Mouse (Mus musculus): Measurements from ENCODE around the gene Npc1l1.
A peak's percentile ranks its signal among the peaks of the same experiment; 100 is the strongest.

The Npc1l1 gene

DNA sequence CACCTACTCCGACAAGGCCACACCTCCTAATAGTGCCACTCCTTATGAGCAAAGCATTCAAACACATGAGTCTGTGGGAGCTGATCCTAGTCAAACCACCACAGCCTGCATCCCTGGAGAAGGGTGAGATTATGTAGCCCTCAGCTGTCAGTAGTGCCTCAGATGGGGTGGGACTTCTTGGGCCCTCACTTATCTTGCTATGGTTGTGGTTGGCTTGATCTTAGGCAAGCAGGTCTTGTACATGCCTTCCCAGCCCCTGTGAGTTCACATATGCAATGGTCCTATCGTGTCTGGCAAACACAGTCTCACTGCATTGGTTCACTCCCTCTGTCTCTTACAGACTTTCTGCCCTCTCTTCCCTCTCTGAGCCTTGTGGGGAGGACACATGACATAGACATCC lies 22.9 kb downstream of the Npc1l1 start:
- DNase-seq (ENCODE audit: low read depth), result no peak

DNA sequence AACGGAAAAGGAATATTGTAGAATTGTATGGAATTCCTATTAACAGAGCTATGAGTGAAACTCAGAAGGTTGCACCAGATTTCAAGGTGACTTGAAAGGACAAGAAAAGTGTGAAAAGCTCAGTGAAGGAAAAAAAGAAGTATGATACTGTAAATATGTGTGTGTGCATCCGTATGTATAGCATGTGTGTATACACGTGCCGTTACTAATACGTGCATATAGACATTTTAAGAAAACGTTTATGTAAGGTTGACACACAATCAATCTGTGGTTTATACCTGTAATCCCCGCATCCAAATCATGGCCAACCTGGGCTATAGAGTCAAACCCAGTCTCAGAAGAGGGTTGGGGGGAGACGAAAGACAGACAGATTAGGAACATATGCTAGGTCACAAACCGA lies 29.4 kb downstream of the Npc1l1 start:
- DNase-seq (ENCODE audit: low read depth), result no peak

DNA sequence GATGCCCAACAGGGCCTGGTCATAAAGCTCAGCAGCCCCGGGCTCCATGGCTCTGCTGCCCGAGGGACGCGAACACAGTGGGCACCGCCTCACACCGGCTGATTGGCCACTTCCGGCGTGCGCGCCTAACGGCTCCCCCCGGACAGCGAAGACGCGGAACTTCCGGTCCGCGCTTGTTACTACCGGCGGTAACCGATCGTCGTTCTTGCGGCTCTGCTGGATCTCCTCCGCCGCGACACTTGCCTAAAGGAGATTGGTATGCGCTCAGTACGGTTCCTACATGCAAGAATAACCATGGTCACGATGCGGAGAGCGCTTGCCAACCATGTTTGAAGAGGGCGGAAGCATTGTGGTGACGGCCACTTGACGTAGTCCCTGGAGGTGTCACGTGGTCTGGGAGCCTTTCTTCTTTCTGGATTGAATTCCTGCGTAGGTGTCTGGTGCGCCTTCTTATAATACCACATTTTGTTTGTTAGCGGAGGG lies 29.8 kb downstream of the Npc1l1 start, which contains the start of gene Nudcd3:
Gene Nudcd3 (minus strand): TSS at position 329 of the 483 bp plus-strand sequence.
- peak; percentile 93 for DNase-seq (ENCODE audit: low read depth)

DNA sequence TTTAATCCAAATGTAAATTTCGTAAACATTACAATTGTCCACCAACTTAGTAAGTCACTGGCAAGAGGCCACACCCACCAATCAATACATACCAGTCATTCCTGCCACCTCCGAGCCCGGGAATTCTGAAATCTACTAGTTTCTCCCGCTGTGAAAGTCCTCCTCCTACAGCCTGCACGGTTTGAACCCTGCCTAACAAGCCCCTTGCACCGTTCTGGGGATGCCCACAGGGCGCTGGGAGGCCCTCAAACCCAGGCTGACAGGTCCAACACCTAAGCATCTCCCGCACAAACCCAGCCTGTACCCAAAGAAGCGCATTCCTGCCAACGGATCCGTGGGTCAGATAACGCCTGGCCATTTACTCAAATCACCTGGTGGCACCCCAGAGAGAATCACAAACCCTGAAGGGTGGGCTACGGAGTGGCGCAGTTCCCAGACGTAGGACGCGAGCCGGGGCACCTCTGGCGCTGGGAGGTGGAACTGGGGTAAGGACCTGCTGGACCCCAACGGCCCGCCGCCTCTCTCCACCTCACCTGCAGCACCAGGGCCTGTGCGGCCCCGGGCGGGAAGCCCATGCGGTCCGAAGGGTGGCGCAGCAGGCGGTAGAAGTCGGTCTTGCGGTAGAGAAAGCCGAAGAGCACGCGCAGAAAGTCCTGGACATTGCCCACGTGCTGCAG lies 30.4 kb downstream of the Npc1l1 start, which contains the start of gene A730071L15Rik:
Gene A730071L15Rik (plus strand): TSS at position 620 of the 677 bp plus-strand sequence.
- peak; percentile 66 for DNase-seq (ENCODE audit: low read depth)

DNA sequence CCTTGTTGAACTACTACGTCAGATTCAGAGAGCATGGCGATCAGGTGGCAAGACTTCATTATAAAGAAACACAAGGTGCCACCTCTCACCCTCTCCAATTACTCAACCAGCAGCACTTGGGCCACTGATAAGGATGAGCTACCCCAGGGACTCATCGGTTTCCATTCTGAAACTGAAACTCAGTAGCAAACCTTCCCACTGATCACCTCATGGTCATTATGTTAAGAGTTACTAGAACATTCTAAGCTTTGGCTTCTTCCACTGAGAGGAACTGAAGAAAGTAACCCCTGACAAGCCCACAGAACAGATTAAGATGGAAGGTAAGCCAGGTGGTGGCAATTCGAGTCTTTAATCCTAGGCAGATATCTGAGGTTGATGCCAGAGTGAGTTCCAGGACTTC lies 31.5 kb downstream of the Npc1l1 start:
- DNase-seq (ENCODE audit: low read depth), result no peak

DNA sequence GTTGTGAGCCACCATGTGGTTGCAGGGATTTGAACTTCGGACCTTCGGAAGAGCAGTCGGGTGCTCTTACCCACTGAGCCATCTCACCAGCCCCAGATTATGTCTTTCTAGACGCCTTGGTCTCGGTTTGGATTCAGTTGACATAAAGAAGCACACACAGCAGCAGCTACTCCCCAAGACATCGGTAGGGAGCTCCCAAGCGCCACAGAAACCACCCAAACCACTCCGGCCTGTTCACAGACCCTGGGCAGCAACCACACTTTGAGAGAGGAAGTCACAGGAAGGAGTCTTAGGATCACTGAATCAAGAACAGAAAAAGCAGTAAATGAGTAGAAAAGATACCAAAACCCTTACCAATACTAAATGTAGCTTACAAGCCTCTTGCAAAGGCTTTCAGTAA lies 33.2 kb downstream of the Npc1l1 start:
- no peak for DNase-seq (ENCODE audit: low read depth)

DNA sequence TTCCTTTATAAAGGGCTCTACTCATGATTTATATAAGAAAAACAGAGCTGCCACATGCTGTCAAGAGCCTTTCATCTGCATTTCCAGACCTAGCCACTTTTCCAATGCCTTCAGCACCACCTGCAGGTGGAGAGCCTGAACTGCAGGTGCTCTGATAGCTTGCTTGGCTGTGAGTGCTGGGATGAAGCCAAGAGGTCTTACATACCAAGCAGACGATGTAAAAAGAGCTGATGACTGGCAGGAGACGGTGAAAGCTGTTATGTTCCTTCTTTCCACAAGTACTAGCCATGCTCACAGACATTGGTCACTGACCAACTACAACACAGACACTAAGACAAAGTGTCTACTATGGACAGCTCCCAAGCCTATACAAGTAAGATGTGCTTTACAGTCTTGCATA lies 42.1 kb downstream of the Npc1l1 start:
- peak; percentile 99 for DNase-seq (ENCODE audit: low read depth)

DNA sequence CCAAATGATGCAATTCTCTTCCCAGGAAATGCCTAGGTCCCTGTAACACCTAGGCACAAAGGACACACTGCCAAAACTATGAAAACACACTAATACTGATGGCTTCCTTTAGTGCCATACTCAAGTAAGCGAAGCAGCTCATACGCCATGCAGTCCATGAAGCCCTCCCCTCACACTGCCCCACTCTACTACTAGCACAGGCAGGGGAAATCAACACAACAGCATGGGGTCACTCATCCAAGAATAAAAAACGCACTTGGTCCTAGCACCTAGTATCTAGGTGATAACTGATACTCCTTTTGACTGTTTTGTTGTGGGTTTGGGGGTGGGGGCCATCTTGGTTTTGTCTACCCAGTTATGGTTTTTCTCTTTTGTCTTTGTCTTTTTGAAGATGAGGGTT lies 42.5 kb downstream of the Npc1l1 start:
- DNase-seq (ENCODE audit: low read depth), result no peak

DNA sequence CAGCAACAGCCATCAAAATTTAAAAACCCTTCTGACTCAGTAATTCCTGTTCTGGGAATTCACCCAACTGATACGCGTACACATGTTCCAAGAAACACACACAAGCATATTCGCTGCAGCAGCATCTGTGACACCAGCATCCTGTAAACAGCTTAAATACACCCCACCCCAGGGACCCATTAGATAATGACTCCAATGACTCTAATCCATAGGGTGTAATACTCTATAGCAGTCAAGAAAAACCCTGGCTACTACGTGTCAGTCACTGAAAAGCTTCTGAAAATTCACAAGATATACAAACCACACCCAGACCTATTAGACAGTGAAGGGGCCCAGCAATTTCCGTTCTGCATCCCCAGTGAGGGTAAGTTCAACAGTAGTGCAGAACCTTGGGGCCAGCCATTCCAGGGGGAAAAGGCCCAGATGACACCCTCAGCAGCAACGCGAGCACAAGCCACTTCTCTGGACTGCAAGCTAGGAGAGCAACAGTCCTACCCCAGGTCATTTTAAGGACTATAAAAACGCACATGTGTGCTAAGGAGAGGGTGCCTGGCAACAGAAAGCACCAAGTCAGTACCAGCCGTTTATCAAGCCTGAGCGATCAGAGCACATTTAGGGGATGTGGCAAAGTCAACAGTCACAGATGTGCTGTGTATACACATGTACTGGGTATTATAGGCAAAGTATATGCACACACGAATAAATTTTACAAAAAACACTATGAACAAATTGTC lies 45.6 kb downstream of the Npc1l1 start:
- DNase-seq (ENCODE audit: low read depth), result peak; percentile 64

DNA sequence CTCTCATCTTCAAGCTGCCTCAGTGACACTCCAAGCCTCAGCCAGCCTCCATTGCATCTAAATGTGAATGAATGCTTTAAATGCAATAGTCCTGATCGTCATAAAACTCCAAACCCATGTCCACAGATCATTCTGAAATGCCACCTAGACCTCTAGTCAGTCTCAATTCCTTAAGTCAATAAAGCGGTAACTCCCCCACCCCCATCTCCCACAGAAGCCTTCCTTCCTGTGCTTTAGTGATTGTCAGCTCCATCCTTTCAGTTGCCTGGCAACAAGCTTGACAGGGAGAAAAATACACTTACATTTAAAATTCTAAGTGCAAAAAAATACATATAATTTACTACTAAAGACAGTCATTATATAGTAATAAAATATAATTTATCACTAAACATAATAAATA lies 46.7 kb downstream of the Npc1l1 start:
- DNase-seq (ENCODE audit: low read depth), result no peak

DNA sequence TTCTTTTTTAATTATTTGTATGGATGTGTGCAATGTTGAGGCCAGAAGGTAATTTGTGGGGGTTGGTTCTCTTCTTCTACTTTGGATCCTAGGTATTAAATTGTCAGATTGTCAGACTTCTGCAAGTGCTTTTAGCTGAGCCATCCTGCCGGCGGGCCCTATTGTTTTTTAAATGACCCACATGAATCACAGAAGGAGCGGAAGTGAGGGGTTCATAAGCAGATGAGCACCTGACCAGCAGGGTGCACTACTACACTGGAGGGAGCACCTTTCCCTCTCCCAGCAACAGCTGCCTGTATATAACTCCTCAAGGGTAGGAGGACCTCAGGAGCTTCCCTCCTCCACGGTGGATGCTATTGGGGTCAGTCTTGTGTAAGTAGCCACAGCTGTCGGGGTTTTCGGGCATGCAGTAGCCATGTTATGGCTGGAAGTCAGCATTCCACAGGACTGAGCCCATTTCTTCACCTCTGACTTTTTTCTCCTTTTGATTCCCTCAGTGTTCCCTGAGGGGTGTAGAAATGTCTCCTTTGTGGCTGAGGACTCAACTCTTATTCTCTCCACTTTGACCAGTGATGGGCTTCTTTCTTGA lies 49.0 kb downstream of the Npc1l1 start:
- DNase-seq (ENCODE audit: low read depth), result peak; percentile 61

DNA sequence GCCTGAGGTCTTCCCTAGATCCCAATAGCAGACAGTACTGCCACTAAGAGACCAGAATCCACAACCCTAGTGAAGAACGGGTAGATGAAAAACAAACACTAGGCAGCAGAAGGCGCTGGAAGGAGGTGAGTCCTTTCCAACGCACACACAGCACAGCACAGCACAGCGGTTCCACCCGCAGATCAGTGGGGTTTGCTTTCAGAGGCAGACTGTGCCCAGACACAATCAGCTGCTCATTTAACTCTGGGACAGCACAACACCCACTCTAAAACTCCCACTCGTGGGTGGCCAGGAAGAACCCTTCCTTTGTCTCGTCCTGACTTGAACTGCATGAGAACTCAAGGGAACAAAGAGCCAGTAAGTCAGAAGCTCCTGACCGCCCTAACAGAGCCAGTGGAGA lies 50.7 kb downstream of the Npc1l1 start:
- no peak for DNase-seq (ENCODE audit: low read depth)

DNA sequence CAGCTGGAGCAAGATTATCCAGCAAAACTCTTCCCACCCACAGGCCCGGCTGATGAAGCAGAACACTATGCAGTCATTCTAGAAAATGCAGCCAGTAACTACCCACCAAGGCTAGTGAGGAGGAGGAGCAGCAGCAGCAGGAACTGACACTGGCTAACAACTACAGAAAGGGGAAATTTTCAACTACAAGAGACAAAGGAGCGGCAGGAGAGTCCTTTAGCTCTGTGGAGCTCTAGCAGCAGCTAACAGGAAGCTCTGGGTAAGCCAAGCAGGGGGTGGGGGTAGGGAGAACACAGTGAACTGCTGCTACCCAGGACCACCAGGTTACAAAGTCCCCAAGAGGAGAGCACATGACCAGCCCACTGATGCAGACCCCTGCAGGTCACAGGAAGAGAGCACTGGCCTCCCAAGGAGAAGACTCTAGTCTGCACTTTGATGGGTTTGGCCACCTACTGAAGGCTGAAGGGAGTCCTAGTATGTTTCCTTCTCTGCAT lies 51.2 kb downstream of the Npc1l1 start:
- no peak for DNase-seq (ENCODE audit: low read depth)

DNA sequence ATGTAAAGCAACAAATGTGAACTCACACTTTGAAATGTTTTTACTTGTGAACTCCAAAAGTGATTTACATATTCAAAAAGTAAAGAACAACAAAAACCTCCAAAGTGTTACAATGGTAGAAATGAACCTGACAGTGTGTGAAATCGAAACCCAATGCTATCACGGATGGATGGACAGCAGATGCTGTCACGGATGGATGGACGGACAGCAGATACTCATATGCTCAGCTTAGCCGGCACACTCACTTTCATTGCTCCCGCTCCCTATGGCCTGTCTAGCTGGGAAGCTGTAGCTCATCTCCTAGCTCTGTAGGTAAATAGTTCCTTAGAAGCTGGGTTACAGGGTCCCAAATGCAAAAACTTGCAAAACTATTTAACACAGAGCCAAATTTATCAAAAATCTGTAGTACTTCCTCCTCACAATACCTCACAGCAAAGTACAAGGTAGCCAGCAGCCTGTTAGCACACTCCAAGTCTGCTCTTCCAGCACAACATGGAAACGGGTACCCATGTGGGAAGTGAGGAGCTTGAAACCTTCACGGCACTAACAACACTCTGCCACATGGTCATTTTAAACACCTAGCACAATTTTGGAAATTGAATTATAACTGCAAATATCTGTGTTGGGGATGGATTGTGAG lies 52.0 kb downstream of the Npc1l1 start:
- no peak for DNase-seq (ENCODE audit: low read depth)

DNA sequence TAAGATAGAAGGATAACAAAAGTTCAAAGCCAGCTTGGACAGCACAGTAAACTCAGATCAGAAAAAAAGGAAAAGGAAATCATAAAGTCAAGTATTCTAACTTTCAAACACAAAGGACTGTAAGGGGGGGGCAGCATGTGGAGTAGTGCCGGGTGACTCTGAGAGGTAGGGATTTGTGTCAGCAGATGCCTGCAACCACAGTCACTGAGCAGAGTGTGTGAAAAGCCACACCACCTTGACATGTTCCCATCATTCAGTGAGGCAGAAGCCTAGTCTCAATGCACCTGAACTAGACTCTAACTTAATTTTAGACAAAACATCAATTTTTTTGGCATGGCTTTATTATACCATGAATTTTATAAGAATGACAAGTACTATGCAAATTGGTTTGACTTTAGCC lies 54.4 kb downstream of the Npc1l1 start:
- no peak for DNase-seq (ENCODE audit: low read depth)

DNA sequence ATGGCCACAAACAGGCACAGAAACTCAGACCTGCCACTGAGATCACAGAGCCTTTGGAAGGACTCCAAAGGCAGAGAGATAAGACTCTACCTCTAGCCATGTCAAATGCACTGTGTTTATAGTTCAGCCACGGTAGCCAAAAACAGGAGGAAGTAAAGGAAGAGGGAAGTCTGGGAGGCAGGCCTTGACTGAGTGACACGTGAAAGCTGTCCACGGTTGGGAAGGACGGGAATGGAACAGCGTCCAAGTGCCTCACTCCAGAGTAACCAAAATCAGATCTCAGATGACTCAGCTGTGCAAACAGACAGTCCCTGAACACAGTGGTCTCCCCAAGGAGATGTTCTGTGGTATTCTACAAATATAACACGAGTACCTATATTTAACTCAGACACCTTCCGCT lies 55.2 kb downstream of the Npc1l1 start:
- peak; percentile 53 for DNase-seq (ENCODE audit: low read depth)

DNA sequence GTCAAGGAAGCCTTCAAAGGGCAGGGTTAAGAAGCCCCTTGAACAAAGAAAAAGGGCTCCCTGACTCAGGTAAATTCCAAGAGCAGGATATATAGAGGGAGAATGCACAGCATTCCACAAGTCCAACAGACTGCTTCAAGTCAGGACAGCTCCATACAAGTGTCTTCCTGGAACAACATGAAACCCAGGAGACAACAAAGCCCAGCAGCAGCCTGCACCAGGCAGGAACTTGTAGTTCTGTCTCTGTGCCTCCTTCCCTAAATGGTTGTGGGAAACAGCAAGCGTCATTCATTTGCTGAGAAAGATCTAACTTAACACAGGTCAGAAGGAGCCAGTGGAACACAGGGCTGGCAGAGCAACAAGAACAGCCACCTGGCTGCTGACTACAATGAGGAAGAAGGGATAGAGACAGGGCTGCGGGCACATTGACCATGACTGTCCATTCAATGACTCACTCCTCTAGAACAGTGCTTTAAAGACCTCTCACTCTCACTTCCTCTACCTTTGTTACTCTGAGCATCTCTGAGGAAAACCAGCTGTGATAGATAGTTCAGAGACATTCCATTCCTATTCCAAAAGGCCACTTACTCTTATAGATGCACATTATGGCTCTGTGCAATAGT lies 60.8 kb downstream of the Npc1l1 start:
- no peak for DNase-seq (ENCODE audit: low read depth)

DNA sequence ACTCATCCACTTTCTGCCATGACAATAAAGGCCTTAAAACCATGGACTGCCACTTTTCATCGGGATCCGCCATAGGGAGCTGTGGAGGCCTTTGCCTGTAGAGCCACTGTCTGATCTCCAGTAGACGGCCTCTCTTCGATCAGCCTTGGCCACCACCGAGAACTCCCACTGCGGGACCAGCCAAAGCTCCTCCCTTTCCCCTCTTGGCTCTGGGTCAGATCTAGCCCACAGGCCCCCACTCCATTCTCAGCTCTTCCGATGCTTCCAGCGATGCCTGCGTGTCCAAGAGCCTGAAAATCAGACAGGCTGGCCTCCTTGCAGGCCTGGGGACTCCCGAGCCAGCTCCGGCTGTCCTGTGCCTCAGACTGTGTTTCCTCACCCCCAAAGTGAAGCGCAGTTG lies 63.6 kb downstream of the Npc1l1 start:
- no peak for DNase-seq (ENCODE audit: low read depth)

DNA sequence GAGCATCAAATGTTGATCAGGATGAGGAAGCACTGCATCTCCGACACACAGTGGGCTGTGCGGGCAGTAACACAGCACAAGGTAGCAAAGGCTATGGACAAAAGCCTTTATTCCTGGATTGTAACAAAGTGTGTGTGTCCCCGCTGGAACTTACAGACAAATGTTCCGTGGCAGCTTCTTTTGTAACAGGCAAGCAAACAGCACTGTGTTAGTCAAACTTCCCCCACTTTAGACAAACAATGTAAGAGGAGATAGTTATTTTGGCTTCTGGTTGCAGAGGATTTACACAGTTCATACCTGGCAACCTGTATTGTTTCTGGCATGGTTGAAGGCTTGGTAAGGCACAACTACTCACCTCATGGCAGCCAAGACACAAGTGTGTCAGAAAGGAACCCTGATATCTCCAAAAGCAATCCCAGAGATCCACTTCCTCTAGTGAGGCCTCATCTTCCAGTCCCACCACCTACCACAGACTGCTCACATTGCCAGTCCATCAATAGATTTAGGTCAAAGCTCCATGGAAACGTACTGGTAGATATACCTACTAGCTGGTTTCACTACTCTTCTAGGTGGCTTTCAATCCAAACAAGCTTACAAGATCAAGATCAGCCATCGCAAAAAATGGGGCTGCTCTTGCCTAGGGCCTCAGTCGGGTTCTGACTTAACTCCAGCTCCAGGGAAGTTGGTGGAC lies 64.4 kb downstream of the Npc1l1 start:
- DNase-seq (ENCODE audit: low read depth), result no peak

DNA sequence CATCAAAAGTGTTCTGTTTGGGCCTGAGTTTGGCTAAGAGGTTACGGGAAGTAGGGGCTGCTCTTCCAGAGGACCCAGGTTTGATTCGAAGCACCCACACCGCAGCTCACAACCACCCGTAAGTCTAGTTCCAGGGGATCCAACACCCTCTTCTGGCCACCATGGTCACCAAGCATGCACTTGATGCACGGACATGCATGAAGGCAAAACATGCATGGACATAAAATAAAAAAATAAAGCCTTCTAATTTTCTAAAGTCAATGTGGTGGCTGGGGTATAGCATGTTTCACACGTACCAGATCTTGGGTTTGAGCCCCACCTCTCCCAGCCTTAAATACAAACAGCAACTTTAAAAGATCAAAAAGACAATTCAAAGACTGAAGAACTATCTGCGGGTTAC lies 65.2 kb downstream of the Npc1l1 start:
- no peak for DNase-seq (ENCODE audit: low read depth)

DNA sequence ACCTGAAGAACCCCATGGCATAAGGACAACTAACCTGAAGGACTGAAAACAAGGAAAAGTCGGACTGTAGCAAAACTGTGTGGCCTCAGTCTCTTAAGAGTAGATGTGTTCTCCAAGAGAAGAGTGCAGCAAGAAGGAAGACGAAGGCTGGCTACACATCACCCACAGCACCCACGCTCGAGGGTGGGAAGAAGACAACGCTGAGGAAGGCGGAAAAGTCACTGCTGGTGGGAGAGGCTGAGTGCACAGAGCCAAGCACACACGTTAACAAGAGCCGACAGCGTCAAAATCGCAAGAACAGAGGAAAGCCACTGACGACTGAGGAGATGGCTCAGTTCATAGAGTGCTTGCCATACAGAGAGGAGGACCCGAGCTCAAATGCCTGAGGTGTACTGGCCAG lies 66.2 kb downstream of the Npc1l1 start:
- no peak for DNase-seq (ENCODE audit: low read depth)

All from NIH3T3 (cell line).